Mouse (Mus musculus) liver, adult 2 months (tissue): Measurements from ENCODE around the gene Meis2. TPM values are rescaled to one million over a fixed set of nuclear protein-coding genes. Genes with fewer than 3 reads are reported as not detected.

Source experiments
- DNase-seq: peaks from one replicate; pipeline ENCODE4 v3.0.0-alpha.2; 2011; ENCODE audit warnings: low read depth, low spot score; ENCODE audit errors: extremely low read depth
- H3K27ac ChIP-seq: fragments of 200-500 bp; replicated peaks from 2 replicates; pipeline ENCODE4 v1.5.1; 2012; ENCODE audit warnings: low read depth, mild to moderate bottlenecking, control low read depth, inconsistent platforms, low read length; ENCODE audit not compliant: insufficient read depth
- H3K27me3 ChIP-seq: fragments of 200-500 bp; 2 replicates; pipeline ENCODE4 v1.6.1; 2012; ENCODE audit warnings: mild to moderate bottlenecking, moderate library complexity, low read length, inconsistent platforms; ENCODE audit not compliant: control insufficient read depth, insufficient read depth
- H3K36me3 ChIP-seq: fragments of 200-500 bp; 2 replicates; pipeline ENCODE4 v1.6.1; 2012; ENCODE audit warnings: low read length, inconsistent platforms; ENCODE audit not compliant: control insufficient read depth, insufficient read depth
- H3K4me1 ChIP-seq: fragments of 200-500 bp; 2 replicates; pipeline ENCODE4 v1.6.1; 2011; ENCODE audit warnings: low read length; ENCODE audit not compliant: control insufficient read depth, insufficient read depth
- H3K4me3 ChIP-seq: fragments of 200-500 bp; 2 replicates; pipeline ENCODE4 v1.5.1; 2011; ENCODE audit warnings: low read depth, mild to moderate bottlenecking, control low read depth, low read length, moderate library complexity; ENCODE audit not compliant: insufficient read depth
- H3K79me2 ChIP-seq: fragments of 200-500 bp; 2 replicates; pipeline ENCODE4 v1.6.1; 2012; ENCODE audit warnings: inconsistent platforms, mild to moderate bottlenecking, low read length, moderate library complexity; ENCODE audit not compliant: control insufficient read depth, insufficient read depth
- H3K9ac ChIP-seq: fragments of 200-500 bp; 2 replicates; pipeline ENCODE4 v1.6.1; 2012; ENCODE audit warnings: low read depth, mild to moderate bottlenecking, control low read depth, inconsistent platforms, low read length
- CTCF ChIP-seq: fragments of 200-500 bp; IDR thresholded peaks from 2 replicates; pipeline ENCODE4 v1.5.1; 2011; ENCODE audit warnings: low read depth, low read length, control low read depth
- POLR2A ChIP-seq: fragments of 200-500 bp; IDR thresholded peaks from 2 replicates; pipeline ENCODE4 v1.6.1; 2011; ENCODE audit warnings: low read length, control low read depth; ENCODE audit not compliant: insufficient read depth; ENCODE audit errors: extremely low read depth
- WGBS: fragments of 180-500 bp; shearing (Covaris S2); methylation state at CpG from one replicate; pipeline ENCODE4 v1.1.7; 2018; 5-methylcytosine and 5-hydroxymethylcytosine counted together
- polyA plus RNA-seq: library from polyadenylated mRNA; depleted of rRNA; stranded (reverse); fragments of >200 nt; gene quantifications from 2 replicates; pipeline ENCODE4 v1.2.3, GENCODE M21; 2012
- total RNA-seq: library from RNA; depleted of rRNA; stranded (reverse); fragments of >200 nt; gene quantifications from 2 replicates; pipeline ENCODE4 v1.2.3, GENCODE M21; 2014

Gene Meis2
- total and polyA plus RNA-seq, 2 experiments = 2.2 to 4.5 TPM

- H3K27ac ChIP-seq = no peak overlapping the region
These were observed 5.4 kb downstream of the Meis2 start for GRCm38 (mm10) chr2:116060210-116060609.

GRCm38 (mm10) chr2:116059661-116060060, 6.0 kb downstream of the Meis2 start:
- TF ChIP-seq POLR2A = no peak
- TF ChIP-seq CTCF = no peak
- H3K27ac ChIP-seq = no peak overlapping the region
- no peak overlapping the region for H3K9ac ChIP-seq
- H3K36me3 ChIP-seq = no peaks in the 10 kb centered on the region
- H3K4me1 ChIP-seq = 0 out of 2 replicates have a peak, but pooled peaks cover 3% of the 10 kb centered on the region
- WGBS = 71% methylated on average over 1 of the region's 1 CpGs
- H3K79me2 ChIP-seq = peaks cover 4% of the 10 kb centered on the region; the same call in 1 of the 2 replicates
- H3K27me3 ChIP-seq = no peaks in the 10 kb centered on the region
- no peak overlapping the region for H3K4me3 ChIP-seq
- DNase-seq = no peak

More at GRCm38 (mm10) chr2:116060210-116060609, 5.4 kb downstream of the Meis2 start:
- peak overlapping the region; percentile 18; the same call in 1 of the 2 replicates for H3K4me3 ChIP-seq
- no peak for DNase-seq
- 0 out of 2 replicates have a peak, but pooled peaks cover 3% of the 10 kb centered on the region for H3K4me1 ChIP-seq
- WGBS = 71% methylated on average over 19 of the region's 19 CpGs
- peaks cover 4% of the 10 kb centered on the region; the same call in 1 of the 2 replicates for H3K79me2 ChIP-seq
- no peaks in the 10 kb centered on the region for H3K36me3 ChIP-seq
- TF ChIP-seq POLR2A (no peak), CTCF (no peak)
- H3K27me3 ChIP-seq = no peaks in the 10 kb centered on the region
- peak overlapping the region; percentile 34 for H3K9ac ChIP-seq

- no peaks in the 10 kb centered on the region for H3K27me3 ChIP-seq
- 65% methylated on average over 3 of the region's 3 CpGs for WGBS
These were observed 6.6 kb downstream of the Meis2 start for GRCm38 (mm10) chr2:116059066-116059465.

GRCm38 (mm10) chr2:116058511-116058910, 7.1 kb downstream of the Meis2 start:
- H3K4me3 ChIP-seq = no peak overlapping the region
- WGBS = 62% methylated on average over 9 of the region's 9 CpGs
- H3K27me3 ChIP-seq = no peaks in the 10 kb centered on the region
- H3K9ac ChIP-seq = no peak overlapping the region
- H3K4me1 ChIP-seq = 0 out of 2 replicates have a peak, but pooled peaks cover 3% of the 10 kb centered on the region
- DNase-seq = no peak
- H3K79me2 ChIP-seq = peaks cover 4% of the 10 kb centered on the region; the same call in 1 of the 2 replicates
- no peak for TF ChIP-seq POLR2A
- no peak for TF ChIP-seq CTCF
- H3K36me3 ChIP-seq = no peaks in the 10 kb centered on the region
- no peak overlapping the region for H3K27ac ChIP-seq

More at GRCm38 (mm10) chr2:116059066-116059465, 6.6 kb downstream of the Meis2 start:
- Histone ChIP-seq H3K27ac (no peak overlapping the region), H3K9ac (no peak overlapping the region), H3K4me3 (no peak overlapping the region), H3K36me3 (no peaks in the 10 kb centered on the region), H3K79me2 (peaks cover 4% of the 10 kb centered on the region; the same call in 1 of the 2 replicates), H3K4me1 (0 out of 2 replicates have a peak, but pooled peaks cover 3% of the 10 kb centered on the region)
- TF ChIP-seq CTCF (no peak), POLR2A (no peak)
- no peak for DNase-seq

- Histone ChIP-seq H3K4me1 (no peaks in the 10 kb centered on the region; the same call in 1 of the 2 replicates), H3K9ac (no peak overlapping the region), H3K36me3 (no peaks in the 10 kb centered on the region), H3K79me2 (no peaks in the 10 kb centered on the region), H3K27me3 (no peaks in the 10 kb centered on the region), H3K27ac (no peak overlapping the region), H3K4me3 (no peak overlapping the region)
- no peak for DNase-seq
- WGBS = 80% methylated on average over 7 of the region's 7 CpGs
- no peak for TF ChIP-seq POLR2A
- no peak for TF ChIP-seq CTCF
These were observed 8.8 kb downstream of the Meis2 start for GRCm38 (mm10) chr2:116056826-116057225.
